Mouse (Mus musculus): Measurements from ENCODE around the gene Actr8. TPM values are rescaled to one million over a fixed set of nuclear protein-coding genes. Genes with fewer than 3 reads are reported as not detected.
A peak's percentile ranks its signal among the peaks of the same experiment; 100 is the strongest.

Actr8 gene
- polyA plus RNA-seq, 1 experiment from 2014 or later, result 38.5 TPM

- Histone ChIP-seq H3K9me3 (ENCODE audit: low read length) (no peaks in the 10 kb centered on the region), H3K4me3 (ENCODE audit: low read depth, low read length) (no peak overlapping the region), H3K9ac (replicated peaks; ENCODE audit: low read depth) (no peak overlapping the region), H3K36me3 (ENCODE audit: insufficient read depth, low read length) (peaks cover 78% of the 10 kb centered on the region), H3K4me2 (replicated peaks; ENCODE audit: low read depth, low read length) (no peak overlapping the region), H3K27me3 (replicated peaks; ENCODE audit: insufficient read depth, low read length) (no peaks in the 10 kb centered on the region), H3K4me1 (ENCODE audit: insufficient read depth, low read depth, low read length) (no peaks in the 10 kb centered on the region), H3K27ac (ENCODE audit: low read length) (no peak overlapping the region)
- ATAC-seq, result no peak
- TF ChIP-seq EP300 (IDR thresholded peaks at IDR 0.05), result no peak
- no peak for TF ChIP-seq CTCF (IDR thresholded peaks at IDR 0.05)
- WGBS, result 90% methylated on average over 9 of the region's 9 CpGs
- DNase-seq (ENCODE audit: low spot score), result no peak
Measured at GRCm38 (mm10) chr14:29987739-29988138, 9.6 kb downstream of the Actr8 start.

- H3K4me1 ChIP-seq (ENCODE audit: insufficient read depth, low read depth, low read length), result no peaks in the 10 kb centered on the region
- peaks cover 79% of the 10 kb centered on the region for H3K36me3 ChIP-seq (ENCODE audit: insufficient read depth, low read length)
- TF ChIP-seq CTCF (IDR thresholded peaks at IDR 0.05) (no peak), EP300 (IDR thresholded peaks at IDR 0.05) (no peak)
Measured at GRCm38 (mm10) chr14:29988337-29988736, 10.2 kb downstream of the Actr8 start.

GRCm38 (mm10) chr14:29994976-29995375 is 16.8 kb downstream of the Actr8 start:
- no peak overlapping the region for H3K27ac ChIP-seq (ENCODE audit: low read length)
- H3K4me2 ChIP-seq (replicated peaks; ENCODE audit: low read depth, low read length), result no peak overlapping the region
- H3K4me3 ChIP-seq (ENCODE audit: low read depth, low read length), result no peak overlapping the region
- no peak for DNase-seq (ENCODE audit: low spot score)
- H3K27me3 ChIP-seq (replicated peaks; ENCODE audit: insufficient read depth, low read length), result no peaks in the 10 kb centered on the region
- H3K4me1 ChIP-seq (ENCODE audit: insufficient read depth, low read depth, low read length), result 0 out of 2 replicates have a peak, but pooled peaks cover 4% of the 10 kb centered on the region
- H3K9ac ChIP-seq (replicated peaks; ENCODE audit: low read depth), result no peak overlapping the region
- WGBS, result 97% methylated on average over 4 of the region's 4 CpGs
- H3K36me3 ChIP-seq (ENCODE audit: insufficient read depth, low read length), result peaks cover 47% of the 10 kb centered on the region
- no peak for ATAC-seq
- no peaks in the 10 kb centered on the region for H3K9me3 ChIP-seq (ENCODE audit: low read length)
- no peak for TF ChIP-seq CTCF (IDR thresholded peaks at IDR 0.05)
- no peak for TF ChIP-seq EP300 (IDR thresholded peaks at IDR 0.05)

More at GRCm38 (mm10) chr14:29988337-29988736, 10.2 kb downstream of the Actr8 start:
- Histone ChIP-seq H3K4me3 (ENCODE audit: low read depth, low read length) (no peak overlapping the region), H3K27ac (ENCODE audit: low read length) (no peak overlapping the region), H3K9me3 (ENCODE audit: low read length) (no peaks in the 10 kb centered on the region), H3K4me2 (replicated peaks; ENCODE audit: low read depth, low read length) (no peak overlapping the region), H3K27me3 (replicated peaks; ENCODE audit: insufficient read depth, low read length) (no peaks in the 10 kb centered on the region), H3K9ac (replicated peaks; ENCODE audit: low read depth) (no peak overlapping the region)
- ATAC-seq, result no peak
- DNase-seq (ENCODE audit: low spot score), result no peak
- 94% methylated on average over 4 of the region's 4 CpGs for WGBS

GRCm38 (mm10) chr14:29996000-29996751 is 18.0 kb downstream of the Actr8 start:
- H3K27me3 ChIP-seq (replicated peaks; ENCODE audit: insufficient read depth, low read length), result no peaks in the 10 kb centered on the region
- H3K4me1 ChIP-seq (ENCODE audit: insufficient read depth, low read depth, low read length), result 0 out of 2 replicates have a peak, but pooled peaks cover 4% of the 10 kb centered on the region
- peaks cover 42% of the 10 kb centered on the region for H3K36me3 ChIP-seq (ENCODE audit: insufficient read depth, low read length)
- TF ChIP-seq EP300 (IDR thresholded peaks at IDR 0.05) (no peak), CTCF (IDR thresholded peaks at IDR 0.05) (no peak)
- 81% methylated on average over 11 of the region's 11 CpGs for WGBS
- no peak for DNase-seq (ENCODE audit: low spot score)
- H3K9ac ChIP-seq (replicated peaks; ENCODE audit: low read depth), result no peak overlapping the region
- no peak overlapping the region for H3K4me2 ChIP-seq (replicated peaks; ENCODE audit: low read depth, low read length)
- no peak overlapping the region for H3K27ac ChIP-seq (ENCODE audit: low read length)
- no peak overlapping the region for H3K4me3 ChIP-seq (ENCODE audit: low read depth, low read length)
- no peaks in the 10 kb centered on the region for H3K9me3 ChIP-seq (ENCODE audit: low read length)
- ATAC-seq, result peak; percentile 55

- no peak for ATAC-seq
- Histone ChIP-seq H3K4me3 (ENCODE audit: low read depth, low read length) (no peak overlapping the region), H3K9ac (replicated peaks; ENCODE audit: low read depth) (no peak overlapping the region), H3K4me2 (replicated peaks; ENCODE audit: low read depth, low read length) (no peak overlapping the region), H3K36me3 (ENCODE audit: insufficient read depth, low read length) (peaks cover 31% of the 10 kb centered on the region), H3K9me3 (ENCODE audit: low read length) (no peaks in the 10 kb centered on the region), H3K4me1 (ENCODE audit: insufficient read depth, low read depth, low read length) (0 out of 2 replicates have a peak, but pooled peaks cover 4% of the 10 kb centered on the region), H3K27ac (ENCODE audit: low read length) (no peak overlapping the region), H3K27me3 (replicated peaks; ENCODE audit: insufficient read depth, low read length) (no peaks in the 10 kb centered on the region)
- TF ChIP-seq EP300 (IDR thresholded peaks at IDR 0.05) (no peak), CTCF (IDR thresholded peaks at IDR 0.05) (no peak)
- peak; percentile 30 for DNase-seq (ENCODE audit: low spot score)
Measured at GRCm38 (mm10) chr14:29997345-29997744, 19.2 kb downstream of the Actr8 start.

- WGBS, result 77% methylated on average over 13 of the region's 13 CpGs
- Histone ChIP-seq H3K4me1 (ENCODE audit: insufficient read depth, low read depth, low read length) (0 out of 2 replicates have a peak, but pooled peaks cover 4% of the 10 kb centered on the region), H3K4me2 (replicated peaks; ENCODE audit: low read depth, low read length) (no peak overlapping the region), H3K27ac (ENCODE audit: low read length) (no peak overlapping the region), H3K36me3 (ENCODE audit: insufficient read depth, low read length) (peaks cover 17% of the 10 kb centered on the region), H3K4me3 (ENCODE audit: low read depth, low read length) (no peak overlapping the region), H3K9me3 (ENCODE audit: low read length) (no peaks in the 10 kb centered on the region), H3K27me3 (replicated peaks; ENCODE audit: insufficient read depth, low read length) (no peaks in the 10 kb centered on the region), H3K9ac (replicated peaks; ENCODE audit: low read depth) (no peak overlapping the region)
- no peak for DNase-seq (ENCODE audit: low spot score)
- TF ChIP-seq CTCF (IDR thresholded peaks at IDR 0.05), result no peak
- TF ChIP-seq EP300 (IDR thresholded peaks at IDR 0.05), result no peak
- no peak for ATAC-seq
Measured at GRCm38 (mm10) chr14:29998747-29999474, 20.8 kb downstream of the Actr8 start.

All from lung, postnatal 0 days (tissue).